Mouse (Mus musculus) brown adipose tissue, adult 24 weeks (tissue): ENCODE measurements around the gene 4930562C15Rik. TPM values are rescaled to one million over a fixed set of nuclear protein-coding genes. Genes with fewer than 3 reads are reported as not detected.

Experiments used
- H3K27ac ChIP-seq: fragments of 200-500 bp; replicated peaks from 2 replicates; pipeline ENCODE4 v1.5.1; 2012; ENCODE audit warnings: low read depth, mild to moderate bottlenecking, low read length
- H3K4me1 ChIP-seq: fragments of 200-500 bp; 2 replicates; pipeline ENCODE4 v1.6.1; 2012; ENCODE audit warnings: low read length, mixed read lengths; ENCODE audit not compliant: control insufficient read depth, insufficient read depth, insufficient read length
- H3K4me3 ChIP-seq: fragments of 200-500 bp; 2 replicates; pipeline ENCODE4 v1.5.1; 2012; ENCODE audit warnings: low read depth, mild to moderate bottlenecking, low read length, moderate library complexity; ENCODE audit not compliant: insufficient read depth
- polyA plus RNA-seq: library from polyadenylated mRNA; stranded (reverse); fragments of >200 nt; gene quantifications from 2 replicates; pipeline ENCODE4 v1.2.4, GENCODE M21; 2012; ENCODE audit not compliant: missing spikeins, insufficient read depth, insufficient read length

Gene 4930562C15Rik
- polyA plus RNA-seq, 1 experiment, result not detected

GRCm38 (mm10) chr16:4877195-4877594 lies 42.0 kb downstream of the 4930562C15Rik start:
- 0 out of 2 replicates have a peak overlapping the region, but pooled peaks have one; percentile 88 for H3K4me3 ChIP-seq
- peaks cover 18% of the 10 kb centered on the region for H3K4me1 ChIP-seq
- H3K27ac ChIP-seq, result peak overlapping the region; percentile 31

DNA sequence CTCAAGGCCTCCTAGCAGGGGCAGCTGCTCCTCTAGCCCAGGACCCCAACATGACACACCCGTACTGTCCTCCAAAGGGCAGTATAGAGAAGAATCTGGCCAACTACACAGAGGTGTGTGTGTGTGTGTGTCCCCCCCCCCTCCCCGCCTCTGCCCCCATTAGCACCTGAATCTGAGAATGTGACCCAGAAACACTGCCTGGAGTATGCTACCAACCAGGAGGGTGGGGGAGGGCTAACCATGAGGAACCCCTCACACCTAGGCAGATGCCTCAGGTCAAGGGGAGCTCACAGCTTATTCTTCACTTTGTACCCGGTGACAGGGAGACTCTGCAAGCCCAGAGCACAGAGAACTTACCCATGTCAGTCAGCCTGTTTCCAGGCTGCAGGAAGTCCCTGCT lies 42.5 kb downstream of the 4930562C15Rik start:
- Histone ChIP-seq H3K4me1 (peaks cover 18% of the 10 kb centered on the region), H3K4me3 (peak overlapping the region; percentile 88), H3K27ac (peak overlapping the region; percentile 83; the same call in 1 of the 2 replicates)

GRCm38 (mm10) chr16:4878192-4878885 lies 43.1 kb downstream of the 4930562C15Rik start:
- H3K27ac ChIP-seq, result peak overlapping the region; percentile 83
- H3K4me3 ChIP-seq, result peak overlapping the region; percentile 88
- peaks cover 18% of the 10 kb centered on the region for H3K4me1 ChIP-seq

DNA sequence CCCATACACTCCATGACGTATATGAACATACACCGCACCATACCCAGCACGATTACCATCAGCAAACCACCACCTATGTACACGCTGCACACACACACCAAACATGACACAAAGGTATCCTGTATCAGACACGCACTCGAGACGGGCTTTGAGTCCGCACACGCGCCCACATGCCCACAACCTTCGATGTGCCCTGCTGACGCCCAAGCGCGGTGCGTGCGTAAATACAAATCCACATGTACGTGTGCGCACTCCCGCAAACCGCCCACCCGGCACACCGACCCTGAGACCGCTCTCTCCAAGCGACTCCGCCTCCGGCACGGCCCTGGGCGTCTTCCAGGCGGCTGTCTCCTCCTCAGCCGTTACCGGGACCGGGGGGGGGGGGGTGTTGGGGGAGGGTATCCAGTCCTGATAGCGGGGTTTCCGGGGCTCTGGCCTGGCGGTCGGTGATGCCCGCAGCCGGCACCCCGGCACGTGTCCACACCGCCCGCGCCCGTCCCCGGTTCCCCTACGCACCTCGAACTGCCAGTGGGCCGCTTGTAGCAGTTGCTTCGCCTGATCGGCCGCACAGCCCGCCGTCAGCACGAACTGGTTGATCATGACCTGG lies 44.0 kb downstream of the 4930562C15Rik start:
- Histone ChIP-seq H3K27ac (peak overlapping the region; percentile 98), H3K4me1 (peaks cover 18% of the 10 kb centered on the region), H3K4me3 (peak overlapping the region; percentile 88)

- H3K4me1 ChIP-seq, result peaks cover 18% of the 10 kb centered on the region
- peak overlapping the region; percentile 98 for H3K27ac ChIP-seq
- H3K4me3 ChIP-seq, result peak overlapping the region; percentile 88
Observed at GRCm38 (mm10) chr16:4879708-4880124, 44.5 kb downstream of the 4930562C15Rik start.

DNA sequence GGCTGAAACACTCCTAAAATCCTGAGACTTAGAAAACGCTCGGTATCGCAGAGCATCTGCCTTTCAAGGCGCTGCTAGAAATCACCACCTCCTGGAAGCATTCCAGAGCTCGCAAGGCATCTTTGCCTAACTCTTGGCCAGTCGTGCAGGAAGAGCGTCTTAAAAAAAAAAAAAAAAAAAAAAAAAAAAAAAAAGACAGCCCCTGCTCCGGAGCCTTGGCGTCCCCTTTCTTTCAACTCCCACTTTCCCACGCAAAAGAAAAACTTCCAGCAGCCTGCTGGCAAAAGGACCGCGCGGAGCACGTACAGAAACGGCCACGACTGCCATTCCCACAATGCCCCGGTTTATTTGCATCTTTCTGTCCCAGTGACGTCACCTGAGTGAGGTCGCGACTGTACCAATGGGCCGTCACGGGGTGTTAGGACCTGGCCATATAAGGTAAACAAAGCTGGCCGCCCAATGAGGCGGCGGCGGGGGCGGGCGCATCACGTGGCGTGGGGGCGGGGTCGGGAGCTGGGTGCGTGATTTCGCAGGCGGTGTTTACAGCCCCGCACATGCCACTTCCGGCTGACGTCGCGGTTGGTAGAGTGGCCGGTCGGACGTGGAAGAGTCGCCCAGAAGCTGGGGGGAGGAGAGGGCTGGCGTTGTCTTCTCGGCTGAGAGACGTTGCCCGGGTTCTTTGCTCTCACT lies 45.1 kb downstream of the 4930562C15Rik start, which contains the start of gene Ubald1:
Gene Ubald1 (minus strand): TSS at position 180 of the 690 bp plus-strand sequence.
- Histone ChIP-seq H3K27ac (peak within 1 kb of the TSS; percentile 99), H3K4me1 (peaks cover 18% of the 10 kb centered on the region), H3K4me3 (peak within 1 kb of the TSS; percentile 88)

- Histone ChIP-seq H3K4me1 (peaks cover 13% of the 10 kb centered on the region), H3K27ac (peak overlapping the region; percentile 99), H3K4me3 (peak overlapping the region; percentile 83; the same call in 1 of the 2 replicates)
Observed at GRCm38 (mm10) chr16:4881400-4882351, 46.5 kb downstream of the 4930562C15Rik start.

GRCm38 (mm10) chr16:4884930-4885329 lies 49.7 kb downstream of the 4930562C15Rik start:
- peaks cover 12% of the 10 kb centered on the region for H3K4me1 ChIP-seq
- H3K27ac ChIP-seq, result 0 out of 2 replicates have a peak overlapping the region, but pooled peaks have one; percentile 99
- H3K4me3 ChIP-seq, result peak overlapping the region; percentile 65; the same call in 1 of the 2 replicates

DNA sequence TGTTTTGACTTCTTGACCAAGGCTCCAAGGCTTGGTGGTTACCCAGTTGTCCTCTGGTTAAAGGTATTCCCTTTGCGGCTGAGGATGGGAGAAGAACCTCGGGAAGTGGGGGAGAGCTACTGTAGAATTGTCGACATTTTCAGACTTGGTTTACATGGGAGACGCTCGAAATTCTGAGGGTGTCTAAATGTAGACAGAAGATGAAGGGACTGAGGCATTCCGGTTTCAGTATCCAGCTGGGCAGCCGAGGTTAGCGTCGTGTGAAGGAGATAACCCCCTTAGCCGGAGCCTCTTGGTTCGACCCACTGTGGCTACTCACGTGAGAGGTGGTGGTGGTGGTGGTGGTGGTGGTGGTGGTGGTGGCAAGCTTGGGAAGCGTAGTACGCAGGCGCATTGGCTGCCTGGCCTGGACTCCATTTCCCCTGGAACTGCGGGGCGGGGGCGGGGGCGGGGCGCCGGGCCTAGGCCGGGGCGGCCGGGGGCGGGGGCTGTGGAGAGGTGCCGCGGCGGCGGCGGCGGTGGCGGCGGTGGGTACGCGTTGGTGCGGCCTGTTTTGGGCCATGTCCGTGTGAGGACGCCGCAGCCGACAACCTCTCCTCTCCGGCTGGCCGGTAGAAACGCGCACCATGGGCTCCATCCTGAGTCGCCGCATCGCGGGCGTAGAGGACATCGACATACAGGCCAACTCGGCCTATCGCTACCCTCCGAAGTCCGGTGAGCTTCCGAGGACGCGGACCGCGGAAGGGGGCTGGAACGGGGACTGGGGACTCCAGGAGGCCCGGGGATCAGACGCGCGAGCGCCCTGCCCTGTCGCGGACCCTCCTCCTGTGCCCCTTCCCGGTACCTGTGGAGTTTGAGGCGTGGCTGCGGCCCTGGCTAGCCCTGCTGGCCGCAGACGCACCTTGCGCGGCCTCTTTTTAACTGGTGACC lies 50.8 kb downstream of the 4930562C15Rik start, which contains the start of gene Mgrn1:
Gene Mgrn1 (plus strand): TSS at position 490 of the 930 bp plus-strand sequence.
- peak within 1 kb of the TSS; percentile 75 for H3K4me3 ChIP-seq
- H3K27ac ChIP-seq, result peak within 1 kb of the TSS; percentile 99
- H3K4me1 ChIP-seq, result peaks cover 12% of the 10 kb centered on the region

- Histone ChIP-seq H3K4me3 (peak overlapping the region; percentile 75), H3K4me1 (peaks cover 8% of the 10 kb centered on the region), H3K27ac (peak overlapping the region; percentile 83)
Observed at GRCm38 (mm10) chr16:4886690-4887020, 51.4 kb downstream of the 4930562C15Rik start.

GRCm38 (mm10) chr16:4890201-4890709 lies 55.0 kb downstream of the 4930562C15Rik start:
- Histone ChIP-seq H3K4me1 (peaks cover 22% of the 10 kb centered on the region), H3K4me3 (no peak overlapping the region), H3K27ac (no peak overlapping the region)

DNA sequence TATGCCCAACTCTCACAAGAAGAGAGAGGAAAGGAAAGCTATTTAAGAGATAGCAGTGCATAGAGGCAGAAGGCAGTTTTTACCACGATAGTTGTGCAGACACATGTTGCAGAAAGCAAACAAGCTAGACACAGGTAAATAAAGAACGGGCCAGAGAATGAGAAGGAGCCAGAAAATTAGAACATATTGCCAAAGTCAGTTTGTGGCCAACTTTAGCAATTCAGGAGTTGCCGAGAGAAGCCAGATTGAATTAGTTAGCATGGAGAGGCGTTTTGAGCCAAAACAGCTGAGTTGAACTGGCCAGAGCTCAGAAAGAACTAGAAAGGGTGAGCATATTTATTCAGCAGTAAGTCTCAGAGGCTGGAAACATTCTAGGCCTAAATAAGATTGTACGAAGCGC lies 57.0 kb downstream of the 4930562C15Rik start:
- peaks cover 37% of the 10 kb centered on the region for H3K4me1 ChIP-seq
- no peak overlapping the region for H3K27ac ChIP-seq
- no peak overlapping the region for H3K4me3 ChIP-seq

DNA sequence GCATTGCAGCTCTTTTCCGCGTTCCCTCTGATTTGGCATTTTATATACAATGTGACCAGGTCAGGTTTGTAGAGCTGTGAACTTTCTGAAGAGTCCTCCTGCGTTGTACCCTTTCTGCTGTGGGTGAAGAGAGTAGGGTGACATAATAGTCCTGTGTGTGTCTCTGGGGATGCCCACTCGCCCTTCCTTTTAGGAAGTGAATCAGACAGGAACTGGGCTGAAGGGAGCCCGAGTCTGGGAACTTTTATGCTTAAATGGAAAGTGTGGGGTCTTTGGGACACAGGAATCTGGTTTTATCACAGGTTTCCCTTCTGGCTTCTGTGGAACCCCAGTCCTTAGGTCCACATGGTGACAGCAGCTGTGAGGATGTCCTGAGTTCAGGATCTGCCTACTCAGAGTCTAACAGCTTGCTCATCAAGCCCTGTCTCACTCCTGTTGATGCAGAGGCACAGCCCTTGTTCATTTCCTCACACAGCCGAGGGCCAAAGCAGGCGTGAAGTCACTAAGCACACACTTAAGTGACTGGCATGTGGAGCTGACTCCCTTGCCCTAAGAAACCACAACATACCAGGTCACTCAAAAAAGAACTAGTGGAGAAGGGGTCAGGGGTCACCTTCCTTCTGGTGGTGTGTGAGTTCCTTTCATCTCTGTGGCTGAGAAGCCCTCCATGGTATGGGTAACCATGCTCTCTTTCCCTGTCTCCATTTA lies 59.1 kb downstream of the 4930562C15Rik start:
- Histone ChIP-seq H3K27ac (peak overlapping the region; percentile 90), H3K4me1 (peaks cover 33% of the 10 kb centered on the region), H3K4me3 (no peak overlapping the region)
